Mouse (Mus musculus) heart, postnatal 4 days (tissue): ENCODE data around the gene Plppr2. TPM values are rescaled to one million over a fixed set of nuclear protein-coding genes. Genes with fewer than 3 reads are reported as not detected.

Source experiments
- total RNA-seq, 2 experiments: library from RNA; stranded (reverse); gene quantifications; 2 replicates each; pipeline ENCODE4 v1.2.3; 2021

The Plppr2 gene
- total RNA-seq, 2 experiments from 2014 or later, result 3.0 to 3.1 TPM

Other genes with a start within 250 kb of the Plppr2 start
- gene Ldlr, start 213.6 kb upstream of the Plppr2 start, total RNA-seq, result 10 to 100 TPM; 39.9 to 43.5 TPM
- 10 to 100 TPM; 37.2 to 38.4 TPM for gene Spc24, start 176.7 kb upstream of the Plppr2 start, total RNA-seq
- gene Kank2, start 138.3 kb upstream of the Plppr2 start, total RNA-seq, result 10 to 100 TPM; 50.7 to 53.7 TPM
- not detected for gene Angptl8, start 101.5 kb upstream of the Plppr2 start, total RNA-seq
- 10 to 100 TPM; 61.4 to 70.0 TPM for gene Dock6, start 84.4 kb upstream of the Plppr2 start, total RNA-seq
- 10 to 100 TPM in 1 of 2 experiments, 1 to 10 TPM in 1; 8.9 to 10.3 TPM for gene Rab3d, start 18.8 kb upstream of the Plppr2 start, total RNA-seq
- 1 to 10 TPM in 1 of 2 experiments, under 1 TPM in 1; 0.83 to 1.2 TPM for gene Ccdc159, start 9.6 kb upstream of the Plppr2 start, total RNA-seq
- gene Tmem205, start 9.5 kb upstream of the Plppr2 start, total RNA-seq, result 10 to 100 TPM; 20.1 to 21.3 TPM
- gene Swsap1, start 18.7 kb downstream of the Plppr2 start, total RNA-seq, result 1 to 10 TPM; 8.8 to 9.0 TPM
- gene Epor, start 26.5 kb downstream of the Plppr2 start, total RNA-seq, result 1 to 10 TPM; 1.7 to 2.1 TPM
- under 1 TPM; 0.71 to 0.97 TPM for gene Rgl3, start 52.4 kb downstream of the Plppr2 start, total RNA-seq
- not detected for gene Ccdc151, start 65.6 kb downstream of the Plppr2 start, total RNA-seq
- 10 to 100 TPM; 69.8 to 73.7 TPM for gene Prkcsh, start 65.8 kb downstream of the Plppr2 start, total RNA-seq
- under 1 TPM; 0.47 to 0.52 TPM for gene Elavl3, start 115.0 kb downstream of the Plppr2 start, total RNA-seq
- gene Gm49318, start 134.2 kb downstream of the Plppr2 start, total RNA-seq, result under 1 TPM in 1 of 2 experiments, not detected in 1; 0.92 TPM
- gene Zfp653, start 134.3 kb downstream of the Plppr2 start, total RNA-seq, result 1 to 10 TPM; 8.4 to 9.0 TPM
- gene Ecsit, start 148.4 kb downstream of the Plppr2 start, total RNA-seq, result 10 to 100 TPM; 69.4 to 69.6 TPM
- 10 to 100 TPM; 38.1 to 39.3 TPM for gene Cnn1, start 162.2 kb downstream of the Plppr2 start, total RNA-seq
- gene Elof1, start 180.1 kb downstream of the Plppr2 start, total RNA-seq, result 10 to 100 TPM; 60.1 to 63.4 TPM
- 1 to 10 TPM in 1 of 2 experiments, under 1 TPM in 1; 0.71 to 1.6 TPM for gene Acp5, start 198.7 kb downstream of the Plppr2 start, total RNA-seq
- 10 to 100 TPM; 31.0 to 31.9 TPM for gene Pigyl, start 219.8 kb downstream of the Plppr2 start, total RNA-seq